Mouse (Mus musculus): ENCODE data around the gene Krtap19-2. TPM values are rescaled to one million over a fixed set of nuclear protein-coding genes. Genes with fewer than 3 reads are reported as not detected.

Krtap19-2 gene
- polyA plus RNA-seq, 1 experiment from 2014 or later = not detected

- H3K27ac ChIP-seq (ENCODE audit: low read depth, low read length) = no peak overlapping the region
- H3K4me1 ChIP-seq (ENCODE audit: control insufficient read depth, insufficient read depth, low read length) = no peaks in the 10 kb centered on the region
- no peak for ATAC-seq (ENCODE audit: low FRiP score, low TSS enrichment)
- no peaks in the 10 kb centered on the region for H3K36me3 ChIP-seq (ENCODE audit: control insufficient read depth, insufficient read depth, low read length)
- no peak overlapping the region for H3K4me3 ChIP-seq (ENCODE audit: low read length)
- H3K9me3 ChIP-seq (ENCODE audit: control insufficient read depth, low read length) = no peaks in the 10 kb centered on the region
- 89% methylated on average over 1 of the region's 1 CpGs for WGBS
- H3K9ac ChIP-seq (ENCODE audit: low read depth, low read length) = no peak overlapping the region
- H3K27me3 ChIP-seq (ENCODE audit: control insufficient read depth, insufficient read depth, low read length) = no peaks in the 10 kb centered on the region
- H3K4me2 ChIP-seq (replicated peaks; ENCODE audit: low read depth, low read length) = no peak overlapping the region
Measured at GRCm38 (mm10) chr16:88847363-88847762, 26.7 kb downstream of the Krtap19-2 start.

DNA sequence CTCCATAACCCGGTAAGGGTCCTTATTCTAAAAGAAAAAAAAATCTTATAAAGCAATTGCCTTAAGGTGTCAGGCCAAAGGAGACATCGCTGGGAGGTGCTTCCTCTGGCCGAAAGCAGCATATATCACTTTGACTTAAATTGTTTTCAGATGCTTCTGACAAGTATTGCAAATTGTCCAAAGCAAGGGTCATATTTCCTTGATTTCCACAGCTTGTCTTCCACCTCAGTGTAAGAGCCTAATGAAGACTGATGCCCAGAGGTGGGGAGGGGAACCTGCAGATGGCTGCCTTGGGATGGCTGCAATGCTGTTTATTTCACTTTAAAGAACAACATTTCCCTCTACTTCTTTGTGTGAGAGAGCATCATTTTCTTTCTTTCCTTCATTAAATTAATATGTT is 47.1 kb downstream of the Krtap19-2 start:
- Histone ChIP-seq H3K4me1 (ENCODE audit: control insufficient read depth, insufficient read depth, low read length) (no peaks in the 10 kb centered on the region), H3K4me3 (ENCODE audit: low read length) (no peak overlapping the region), H3K36me3 (ENCODE audit: control insufficient read depth, insufficient read depth, low read length) (no peaks in the 10 kb centered on the region), H3K27me3 (ENCODE audit: control insufficient read depth, insufficient read depth, low read length) (no peaks in the 10 kb centered on the region), H3K9ac (ENCODE audit: low read depth, low read length) (no peak overlapping the region), H3K9me3 (ENCODE audit: control insufficient read depth, low read length) (no peaks in the 10 kb centered on the region), H3K27ac (ENCODE audit: low read depth, low read length) (no peak overlapping the region), H3K4me2 (replicated peaks; ENCODE audit: low read depth, low read length) (no peak overlapping the region)
- ATAC-seq (ENCODE audit: low FRiP score, low TSS enrichment) = no peak
- 52% methylated on average over 3 of the region's 3 CpGs for WGBS

DNA sequence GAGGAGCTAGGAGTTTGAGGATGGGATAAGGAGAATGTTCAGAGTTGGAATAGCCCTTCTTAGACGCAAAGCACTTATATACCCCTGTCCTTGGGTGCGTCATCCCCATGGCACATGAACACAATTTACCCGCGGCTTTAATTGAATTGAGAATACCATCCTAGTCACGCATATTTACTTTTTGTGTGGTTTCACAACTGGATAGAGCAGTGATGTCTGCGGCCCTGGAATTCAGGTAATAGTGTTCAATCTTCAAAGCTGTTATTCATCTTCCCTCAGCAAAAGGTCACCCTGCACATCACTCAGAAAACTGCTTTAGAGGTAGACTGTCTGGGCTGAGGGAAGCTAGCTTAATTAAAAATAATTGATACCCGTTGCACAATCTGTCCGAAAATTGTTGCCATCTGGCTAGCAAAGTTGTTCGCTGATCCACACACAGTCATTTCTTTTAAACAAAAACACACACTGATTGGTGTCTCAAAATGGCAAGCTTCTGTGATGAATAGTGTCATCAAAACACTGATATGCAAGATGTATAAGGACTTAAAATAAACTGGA is 47.9 kb downstream of the Krtap19-2 start, which contains the start of gene Krtap14:
Gene Krtap14 (minus strand): TSS at position 51 of the 558 bp plus-strand sequence.
- WGBS = 93% methylated on average over 9 of the region's 9 CpGs
- H3K9ac ChIP-seq (ENCODE audit: low read depth, low read length) = no peak within 1 kb of the TSS

GRCm38 (mm10) chr16:88823736-88824135 is 50.3 kb downstream of the Krtap19-2 start:
- no peak for ATAC-seq (ENCODE audit: low FRiP score, low TSS enrichment)
- WGBS = 80% methylated on average over 3 of the region's 3 CpGs

More for the DNA sequence above, 47.9 kb downstream of the Krtap19-2 start, which contains the start of gene Krtap14:
- ATAC-seq (ENCODE audit: low FRiP score, low TSS enrichment) = no peak
- Histone ChIP-seq H3K4me1 (ENCODE audit: control insufficient read depth, insufficient read depth, low read length) (no peaks in the 10 kb centered on the region), H3K4me2 (replicated peaks; ENCODE audit: low read depth, low read length) (no peak within 1 kb of the TSS), H3K9me3 (ENCODE audit: control insufficient read depth, low read length) (no peaks in the 10 kb centered on the region), H3K27ac (ENCODE audit: low read depth, low read length) (no peak within 1 kb of the TSS), H3K27me3 (ENCODE audit: control insufficient read depth, insufficient read depth, low read length) (no peaks in the 10 kb centered on the region), H3K4me3 (ENCODE audit: low read length) (no peak within 1 kb of the TSS), H3K36me3 (ENCODE audit: control insufficient read depth, insufficient read depth, low read length) (no peaks in the 10 kb centered on the region)

More at GRCm38 (mm10) chr16:88823736-88824135, 50.3 kb downstream of the Krtap19-2 start:
- Histone ChIP-seq H3K9ac (ENCODE audit: low read depth, low read length) (no peak overlapping the region), H3K36me3 (ENCODE audit: control insufficient read depth, insufficient read depth, low read length) (no peaks in the 10 kb centered on the region), H3K4me2 (replicated peaks; ENCODE audit: low read depth, low read length) (no peak overlapping the region), H3K27ac (ENCODE audit: low read depth, low read length) (no peak overlapping the region), H3K4me1 (ENCODE audit: control insufficient read depth, insufficient read depth, low read length) (no peaks in the 10 kb centered on the region), H3K27me3 (ENCODE audit: control insufficient read depth, insufficient read depth, low read length) (no peaks in the 10 kb centered on the region), H3K9me3 (ENCODE audit: control insufficient read depth, low read length) (no peaks in the 10 kb centered on the region), H3K4me3 (ENCODE audit: low read length) (no peak overlapping the region)

Other genes starting within 250 kb of the Krtap19-2 start
- gene 2310079G19Rik, start 246.6 kb downstream of the Krtap19-2 start, polyA plus RNA-seq (2014; fragmentation: Nextera tagmentation; extraction: Ambion mirVana) = not detected in 2 replicates
- not detected in 2 replicates for gene Krtap26-1, start 226.5 kb downstream of the Krtap19-2 start, polyA plus RNA-seq (2014; fragmentation: Nextera tagmentation; extraction: Ambion mirVana)
- gene Krtap27-1, start 202.6 kb downstream of the Krtap19-2 start, polyA plus RNA-seq (2014; fragmentation: Nextera tagmentation; extraction: Ambion mirVana) = not detected in 2 replicates
- gene 2310061N02Rik, start 166.3 kb downstream of the Krtap19-2 start, polyA plus RNA-seq (2014; fragmentation: Nextera tagmentation; extraction: Ambion mirVana) = not detected in 2 replicates
- gene Krtap13-1, start 145.4 kb downstream of the Krtap19-2 start, polyA plus RNA-seq (2014; fragmentation: Nextera tagmentation; extraction: Ambion mirVana) = not detected in 2 replicates
- gene Krtap13, start 122.6 kb downstream of the Krtap19-2 start, polyA plus RNA-seq (2014; fragmentation: Nextera tagmentation; extraction: Ambion mirVana) = not detected in 2 replicates
- not detected in 2 replicates for gene 2310034C09Rik, start 115.4 kb downstream of the Krtap19-2 start, polyA plus RNA-seq (2014; fragmentation: Nextera tagmentation; extraction: Ambion mirVana)
- not detected in 2 replicates for gene 2310057N15Rik, start 100.1 kb downstream of the Krtap19-2 start, polyA plus RNA-seq (2014; fragmentation: Nextera tagmentation; extraction: Ambion mirVana)
- gene Gm5965, start 96.4 kb downstream of the Krtap19-2 start, polyA plus RNA-seq (2014; fragmentation: Nextera tagmentation; extraction: Ambion mirVana) = not detected in 2 replicates
- gene Gm20741, start 62.0 kb downstream of the Krtap19-2 start, polyA plus RNA-seq (2014; fragmentation: Nextera tagmentation; extraction: Ambion mirVana) = not detected in 2 replicates
- not detected in 2 replicates for gene Krtap15, start 54.1 kb downstream of the Krtap19-2 start, polyA plus RNA-seq (2014; fragmentation: Nextera tagmentation; extraction: Ambion mirVana)
- gene Krtap14, start 48.1 kb downstream of the Krtap19-2 start, polyA plus RNA-seq (2014; fragmentation: Nextera tagmentation; extraction: Ambion mirVana) = not detected in 2 replicates
- gene Krtap19-1, start 4.9 kb downstream of the Krtap19-2 start, polyA plus RNA-seq (2014; fragmentation: Nextera tagmentation; extraction: Ambion mirVana) = not detected in 2 replicates
- not detected in 2 replicates for gene Krtap19-3, start 3.8 kb upstream of the Krtap19-2 start, polyA plus RNA-seq (2014; fragmentation: Nextera tagmentation; extraction: Ambion mirVana)
- gene Krtap19-4, start 10.8 kb upstream of the Krtap19-2 start, polyA plus RNA-seq (2014; fragmentation: Nextera tagmentation; extraction: Ambion mirVana) = not detected in 2 replicates
- not detected in 2 replicates for gene Krtap19-5, start 22.2 kb upstream of the Krtap19-2 start, polyA plus RNA-seq (2014; fragmentation: Nextera tagmentation; extraction: Ambion mirVana)
- not detected in 2 replicates for gene Krtap19-9b, start 58.0 kb upstream of the Krtap19-2 start, polyA plus RNA-seq (2014; fragmentation: Nextera tagmentation; extraction: Ambion mirVana)
- gene Krtap16-3, start 88.6 kb upstream of the Krtap19-2 start, polyA plus RNA-seq (2014; fragmentation: Nextera tagmentation; extraction: Ambion mirVana) = not detected in 2 replicates
- gene Krtap22-2, start 136.5 kb upstream of the Krtap19-2 start, polyA plus RNA-seq (2014; fragmentation: Nextera tagmentation; extraction: Ambion mirVana) = not detected in 2 replicates
- gene Gm10229, start 141.0 kb upstream of the Krtap19-2 start, polyA plus RNA-seq (2014; fragmentation: Nextera tagmentation; extraction: Ambion mirVana) = not detected in 2 replicates
- gene Krtap6-1, start 157.4 kb upstream of the Krtap19-2 start, polyA plus RNA-seq (2014; fragmentation: Nextera tagmentation; extraction: Ambion mirVana) = not detected in 2 replicates
- gene Gm10228, start 167.2 kb upstream of the Krtap19-2 start, polyA plus RNA-seq (2014; fragmentation: Nextera tagmentation; extraction: Ambion mirVana) = not detected in 2 replicates
- not detected in 2 replicates for gene Krtap6-5, start 173.6 kb upstream of the Krtap19-2 start, polyA plus RNA-seq (2014; fragmentation: Nextera tagmentation; extraction: Ambion mirVana)
- not detected in 2 replicates for gene 1110025L11Rik, start 189.7 kb upstream of the Krtap19-2 start, polyA plus RNA-seq (2014; fragmentation: Nextera tagmentation; extraction: Ambion mirVana)
- gene Krtap6-3, start 209.7 kb upstream of the Krtap19-2 start, polyA plus RNA-seq (2014; fragmentation: Nextera tagmentation; extraction: Ambion mirVana) = not detected in 2 replicates